Mouse (Mus musculus): ENCODE measurements around the gene Tnfaip8l2.
"Not testable (repeated sequence)": the region's sequence is repeated elsewhere in the genome, so short reads cannot be mapped to it uniquely, and the experiment has no call there.

The Tnfaip8l2 gene

GRCm38 (mm10) chr3:95159987-95160963 is 18.1 kb upstream of the Tnfaip8l2 start, which contains the start of gene Sema6c:
Gene Sema6c (plus strand): TSS chr3:95160457.
- peak; percentile 95 to 96 for DNase-seq

GRCm38 (mm10) chr3:95159511-95159986 is 17.4 kb upstream of the Tnfaip8l2 start:
- peak in 1 of 2 experiments; percentile 26 for DNase-seq

DNA sequence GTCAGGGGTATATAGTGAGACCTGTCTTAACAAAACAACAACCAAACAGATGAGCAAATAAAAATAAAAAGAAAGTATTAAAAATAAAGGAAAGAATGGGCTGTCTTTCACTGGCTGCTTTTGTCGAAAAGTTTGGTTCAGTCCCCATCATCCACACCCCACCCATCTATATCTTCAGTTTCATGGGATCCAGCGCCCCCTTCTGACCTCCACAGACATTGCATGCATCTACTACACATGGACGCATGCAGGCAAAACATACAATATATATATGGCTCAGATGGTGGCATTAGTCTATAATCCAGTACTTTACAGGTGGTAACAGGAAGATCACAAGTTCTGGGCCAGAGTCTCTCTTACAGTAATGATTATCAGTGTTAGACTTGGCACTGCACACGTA is 11.7 kb upstream of the Tnfaip8l2 start:
- DNase-seq: peak in 1 of 2 experiments; percentile 44

DNA sequence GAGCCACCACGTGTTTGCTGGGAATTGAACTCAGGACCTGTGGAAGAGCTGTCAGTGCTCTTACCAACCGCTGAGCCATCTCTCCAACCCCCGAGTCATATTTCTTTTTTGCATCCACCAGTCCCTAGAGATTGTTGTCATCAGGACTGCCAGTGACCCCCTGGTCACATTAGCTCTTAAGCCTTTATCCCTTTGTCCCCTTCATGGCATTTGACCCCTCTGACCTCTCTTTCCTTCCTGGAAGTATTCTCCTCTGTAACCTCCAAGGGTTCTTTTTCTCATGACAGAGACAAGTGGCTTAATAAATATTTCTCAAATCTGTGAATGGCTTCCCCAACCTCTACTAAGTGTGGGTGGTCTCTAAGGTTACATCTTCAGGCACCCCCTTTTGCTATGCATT is 5.8 kb upstream of the Tnfaip8l2 start:
- DNase-seq: no peak

GRCm38 (mm10) chr3:95142617-95143011 is 454 bp upstream of the Tnfaip8l2 start:
- peak; percentile 94 to 95 for DNase-seq

- DNase-seq: no peak
Measured at GRCm38 (mm10) chr3:95141474-95141873, 686 bp downstream of the Tnfaip8l2 start.

GRCm38 (mm10) chr3:95140795-95141194 is 1.4 kb downstream of the Tnfaip8l2 start:
- no peak for DNase-seq

DNA sequence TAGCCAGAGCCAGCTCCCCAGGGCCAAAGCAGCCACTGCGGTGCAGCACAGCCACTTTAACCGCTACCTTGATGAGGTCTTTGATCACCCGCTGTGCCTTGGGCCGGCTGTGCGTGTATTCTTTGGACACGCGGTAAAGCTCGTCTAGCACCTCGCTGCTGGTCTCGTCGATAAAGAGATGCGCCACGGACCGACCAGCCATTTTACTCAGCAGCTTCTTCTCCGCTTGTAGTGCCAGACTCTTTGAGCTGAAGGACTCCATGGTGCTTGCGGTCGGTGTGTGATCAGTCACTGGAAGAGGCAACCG is 1.9 kb downstream of the Tnfaip8l2 start:
- no peak for DNase-seq

DNA sequence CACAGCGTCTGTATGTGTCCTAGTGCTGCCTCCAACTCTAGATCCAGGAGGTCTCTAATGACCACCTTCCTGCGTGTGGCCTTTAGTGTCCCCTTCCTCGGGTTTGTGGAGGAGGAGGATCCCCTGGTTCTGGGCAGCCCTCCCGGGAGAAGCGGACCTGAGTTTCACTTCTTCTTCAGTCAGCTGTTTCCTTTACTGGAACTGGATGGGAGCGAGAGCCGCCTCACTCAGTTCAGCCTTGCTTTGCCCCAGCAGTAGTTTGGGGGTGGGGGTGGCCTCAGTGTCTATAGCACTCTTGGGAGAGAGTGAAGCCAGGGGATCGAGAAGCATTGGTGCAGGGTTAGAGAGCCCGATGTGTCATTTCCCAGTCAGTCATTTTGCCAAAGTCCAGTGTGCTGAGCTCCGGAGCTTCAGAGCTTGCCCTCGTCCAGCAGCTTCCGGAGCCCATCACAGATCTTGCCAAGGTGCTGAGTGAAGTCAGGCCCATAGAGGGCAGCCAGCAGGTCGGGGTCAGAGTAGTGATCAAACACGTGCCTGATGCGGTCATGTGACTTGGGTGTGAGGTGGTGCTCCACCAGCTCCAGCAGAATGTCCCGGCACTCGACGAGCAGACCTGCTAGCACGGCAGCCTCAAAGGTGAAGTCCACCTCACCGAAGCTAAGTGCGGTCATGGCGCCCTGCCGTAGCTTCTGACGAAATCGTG is 2.4 kb downstream of the Tnfaip8l2 start:
- no peak for DNase-seq

- DNase-seq: no peak
Measured at GRCm38 (mm10) chr3:95136336-95136735, 5.8 kb downstream of the Tnfaip8l2 start.

DNA sequence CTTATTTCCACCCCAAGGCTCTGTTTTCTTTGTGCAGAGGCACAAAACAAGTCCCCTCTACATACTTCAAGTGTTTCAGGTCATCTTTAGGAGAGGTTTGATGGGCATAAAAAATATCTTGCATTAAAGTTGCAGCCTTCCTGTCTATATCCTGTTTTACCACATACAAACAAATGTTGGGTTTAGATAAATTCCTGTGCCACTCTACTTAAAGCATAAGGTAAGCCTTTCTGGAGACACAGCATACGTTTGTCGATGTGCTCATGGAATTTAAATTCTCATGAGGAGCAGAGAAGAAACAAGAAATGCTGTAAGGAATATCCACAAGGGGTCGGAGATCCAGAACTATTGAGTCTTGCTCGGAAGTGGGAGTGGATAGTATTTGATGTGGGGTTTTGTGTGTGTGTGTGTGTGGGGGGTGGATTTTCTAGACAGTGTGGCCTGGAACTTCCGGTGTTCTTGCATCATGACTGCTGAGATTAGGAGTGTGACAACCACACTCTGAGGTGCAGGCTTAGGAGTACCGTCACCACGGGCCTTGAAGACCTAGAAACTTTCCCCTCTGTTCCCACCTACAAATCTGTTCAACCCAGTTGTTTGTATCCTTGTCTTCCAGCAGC is 6.6 kb downstream of the Tnfaip8l2 start:
- no peak for DNase-seq

DNA sequence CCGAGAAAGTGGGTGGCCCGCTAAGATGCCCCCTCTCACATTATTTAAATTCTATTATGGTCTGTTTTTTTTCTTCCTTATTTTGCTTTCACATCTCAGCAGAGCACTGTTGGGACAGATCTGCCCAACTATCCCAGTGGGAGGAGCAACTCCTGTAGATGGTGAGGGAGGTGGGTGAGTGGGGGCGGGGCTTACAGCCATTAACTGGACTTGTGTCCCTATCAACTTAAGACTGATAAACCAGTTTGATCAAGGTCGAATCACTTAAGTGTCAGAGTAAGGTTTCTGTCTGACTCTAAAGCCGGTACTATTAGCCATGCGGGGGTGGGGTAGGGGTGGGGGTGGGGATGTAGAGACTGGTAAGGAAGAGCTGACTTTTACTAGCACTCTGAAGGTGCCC is 7.1 kb downstream of the Tnfaip8l2 start:
- DNase-seq: peak; percentile 67 to 68

GRCm38 (mm10) chr3:95134133-95134532 is 8.0 kb downstream of the Tnfaip8l2 start:
- DNase-seq: not testable (repeated sequence)

- peak; percentile 91 to 94 for DNase-seq
Measured at GRCm38 (mm10) chr3:95133680-95134101, 8.5 kb downstream of the Tnfaip8l2 start, which contains the start of the genes Scnm1 and Lysmd1. Gene Scnm1 (minus strand): TSS chr3:95134011. Gene Lysmd1 (plus strand): TSS chr3:95134088.

GRCm38 (mm10) chr3:95133176-95133575 is 9.0 kb downstream of the Tnfaip8l2 start:
- DNase-seq: no peak

GRCm38 (mm10) chr3:95132389-95132788 is 9.8 kb downstream of the Tnfaip8l2 start:
- DNase-seq: not testable (repeated sequence)

- DNase-seq: no peak
Measured at GRCm38 (mm10) chr3:95130081-95130480, 12.1 kb downstream of the Tnfaip8l2 start.

DNA sequence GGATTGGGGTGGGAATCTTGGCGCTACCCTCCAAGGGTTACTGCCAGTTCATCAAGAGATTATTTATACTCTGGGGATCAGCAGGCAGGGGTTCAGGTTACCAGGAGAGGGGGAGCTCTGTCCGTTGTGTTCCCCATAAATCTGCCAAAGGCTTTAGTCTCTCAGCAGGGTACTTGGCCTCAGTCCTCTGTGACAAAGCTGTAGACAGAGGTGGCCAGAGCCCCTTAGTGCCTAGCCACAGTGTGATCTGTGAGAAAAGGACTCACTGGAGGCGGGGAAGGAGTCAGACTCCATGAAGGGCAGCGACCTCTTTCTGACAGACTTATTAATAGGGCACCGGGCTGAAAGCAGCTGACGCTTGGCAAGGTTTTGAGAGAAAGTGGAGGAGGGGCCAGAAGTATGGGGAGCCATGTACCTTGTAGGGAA is 12.9 kb downstream of the Tnfaip8l2 start:
- peak; percentile 77 to 82 for DNase-seq

- DNase-seq: peak; percentile 63 to 71
Measured at GRCm38 (mm10) chr3:95124972-95125371, 17.2 kb downstream of the Tnfaip8l2 start.

DNA sequence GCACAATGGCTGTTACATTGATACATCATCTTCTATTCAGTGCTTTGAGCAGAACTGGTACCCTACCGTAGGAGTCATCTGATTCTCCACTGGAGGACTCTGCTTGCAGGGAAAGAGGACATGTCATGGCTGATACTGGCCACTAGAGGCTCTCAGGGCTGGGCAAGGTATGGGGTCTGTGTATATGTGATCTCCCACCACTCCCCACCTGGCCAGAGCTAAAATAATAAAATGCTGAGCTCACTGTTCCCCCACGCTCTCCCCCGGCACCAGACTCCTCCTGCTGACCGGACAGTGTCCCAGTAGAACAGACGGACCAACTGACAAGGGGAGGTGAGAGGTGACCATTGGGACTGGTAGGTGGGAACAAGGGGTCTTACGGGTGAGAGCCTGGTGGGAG is 17.9 kb downstream of the Tnfaip8l2 start, which contains the start of gene Tmod4:
Gene Tmod4, plus strand, starts transcription at position 231 of the 400 bp plus-strand sequence.
- DNase-seq: peak; percentile 45 to 60

- no peak for DNase-seq
Measured at GRCm38 (mm10) chr3:95121580-95121979, 20.6 kb downstream of the Tnfaip8l2 start.

- no peak for DNase-seq
Measured at GRCm38 (mm10) chr3:95117751-95118150, 24.4 kb downstream of the Tnfaip8l2 start.

DNA sequence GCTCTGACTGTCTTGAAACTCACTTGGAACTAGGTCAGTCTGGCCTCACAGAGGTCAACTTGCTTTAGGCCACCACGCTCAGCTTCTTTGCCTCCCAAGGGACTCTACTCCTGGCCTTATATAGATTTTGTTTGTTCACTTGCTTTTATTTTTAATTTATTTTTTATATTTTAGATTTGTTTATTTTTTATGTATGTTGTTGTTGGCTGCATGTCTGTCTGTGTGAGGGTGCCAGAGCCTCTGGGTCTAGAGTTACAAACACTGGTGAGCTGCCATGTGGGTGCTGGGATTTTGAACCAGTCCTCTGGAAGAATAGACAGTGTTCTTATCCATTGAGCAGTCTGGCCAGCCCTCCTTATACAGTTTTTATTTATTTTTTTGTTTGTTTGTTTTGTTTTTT is 29.4 kb downstream of the Tnfaip8l2 start:
- no peak for DNase-seq
